Comparison of ENCODE assay signal across 13 mouse cellular contexts in the genomic region with DNA sequence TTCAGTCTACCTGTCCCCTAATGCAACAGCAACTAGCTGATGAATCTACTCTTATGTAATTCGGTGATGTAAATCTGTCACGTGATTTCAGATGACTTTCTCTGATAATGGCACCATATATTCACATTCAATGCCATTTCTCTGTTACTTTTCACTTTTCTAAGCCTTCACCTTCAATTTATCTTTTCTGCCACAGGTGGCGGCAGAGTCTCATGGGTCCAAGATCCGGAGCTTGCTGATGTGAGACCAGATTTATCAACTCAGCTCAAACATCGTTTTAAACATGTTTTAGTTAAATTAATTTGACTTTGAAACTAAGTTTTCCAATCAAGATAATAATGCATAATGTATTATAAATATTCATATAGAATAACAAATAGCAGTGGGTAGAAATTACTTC.
A peak's percentile ranks its signal among the peaks of the same experiment; 100 is the strongest.
DNase-seq lines count a peak whose midpoint lies in the region; ATAC-seq and TF ChIP-seq lines count a peak whose summit lies in the region.
"Had no signal": no experiment of that assay in that cellular context is flagged by ENCODE, and none has a peak within 500 bp of the region (broad histone marks: within the 10 kb centered on the region; RNA-seq: fewer than 3 reads in every experiment).

No protein-coding gene starts in this region.

- peak; percentile 58 for DNase-seq in hindbrain, postnatal 0 days (ENCODE audit: low spot score)
- peak; percentile 7 for DNase-seq in ES-CJ7 (ENCODE audit: low read depth, low spot score)
- DNase-seq in brain, embryonic 14.5 days (ENCODE audit: low read depth) = peak; percentile 68
- peak; percentile 5 for DNase-seq in right cerebral cortex, adult 18-20 months
- DNase-seq in heart, adult 11 months = no peak
- DNase-seq in lung, adult 18-20 months = no peak
- DNase-seq: adrenal gland, postnatal 36 days; spleen, adult 18-20 months had no signal

- no peak overlapping the region for H3K4me2 ChIP-seq in hindbrain, postnatal 0 days (ENCODE audit: low read depth, low read length)
- no peak overlapping the region for H3K4me2 ChIP-seq in hindbrain, embryonic 13.5 days
- H3K4me2 ChIP-seq: embryonic facial prominence, embryonic 15.5 days; heart, embryonic 15.5 days; liver, embryonic 15.5 days; neural tube, embryonic 13.5 days had no signal

- TF ChIP-seq CTCF in hindbrain, postnatal 0 days (IDR thresholded peaks at IDR 0.05; ENCODE audit: low read depth) = peak; percentile 63
- TF ChIP-seq CTCF in brain, embryonic 14.5 days (IDR thresholded peaks at IDR 0.05; ENCODE audit: borderline replicate concordance, extremely low read depth, insufficient read depth, insufficient read length) = peak; percentile 45; the same call in 1 of the 2 replicates

- no peak overlapping the region for H3K9ac ChIP-seq in hindbrain, postnatal 0 days (replicated peaks; ENCODE audit: low read length)
- no peak overlapping the region for H3K9ac ChIP-seq in hindbrain, embryonic 13.5 days
- H3K9ac ChIP-seq: embryonic facial prominence, embryonic 15.5 days; heart, embryonic 15.5 days; liver, embryonic 15.5 days; neural tube, embryonic 13.5 days had no signal

- H3K27me3 ChIP-seq in hindbrain, postnatal 0 days (ENCODE audit: insufficient read depth, low read length) = no peaks in the 10 kb centered on the region
- H3K27me3 ChIP-seq in hindbrain, embryonic 13.5 days = no peaks in the 10 kb centered on the region
- H3K27me3 ChIP-seq: embryonic facial prominence, embryonic 15.5 days; heart, embryonic 15.5 days; liver, embryonic 15.5 days; neural tube, embryonic 13.5 days had no signal

- no peaks in the 10 kb centered on the region for H3K36me3 ChIP-seq in hindbrain, postnatal 0 days (ENCODE audit: insufficient read depth, low read length)
- no peaks in the 10 kb centered on the region for H3K36me3 ChIP-seq in hindbrain, embryonic 13.5 days
- H3K36me3 ChIP-seq: embryonic facial prominence, embryonic 15.5 days; heart, embryonic 15.5 days; liver, embryonic 15.5 days; neural tube, embryonic 13.5 days had no signal

- H3K9me3 ChIP-seq in hindbrain, postnatal 0 days (ENCODE audit: low read length) = no peaks in the 10 kb centered on the region
- H3K9me3 ChIP-seq in hindbrain, embryonic 13.5 days = no peaks in the 10 kb centered on the region
- H3K9me3 ChIP-seq: embryonic facial prominence, embryonic 15.5 days; heart, embryonic 15.5 days; liver, embryonic 15.5 days; neural tube, embryonic 13.5 days had no signal

- H3K4me3 ChIP-seq in hindbrain, postnatal 0 days (ENCODE audit: low read length) = no peak overlapping the region
- H3K4me3 ChIP-seq in hindbrain, embryonic 13.5 days = no peak overlapping the region
- H3K4me3 ChIP-seq: embryonic facial prominence, embryonic 15.5 days; heart, embryonic 15.5 days; liver, embryonic 15.5 days; neural tube, embryonic 13.5 days had no signal

- no peak for TF ChIP-seq POLR2A in brain, embryonic 14.5 days (IDR thresholded peaks at IDR 0.05; ENCODE audit: borderline replicate concordance, extremely low read depth, insufficient read depth, insufficient read length, poor library complexity, severe bottlenecking)

- no peak overlapping the region for H3K27ac ChIP-seq in hindbrain, postnatal 0 days
- H3K27ac ChIP-seq in hindbrain, embryonic 13.5 days = no peak overlapping the region
- H3K27ac ChIP-seq: embryonic facial prominence, embryonic 15.5 days; heart, embryonic 15.5 days; liver, embryonic 15.5 days; neural tube, embryonic 13.5 days had no signal

- H3K4me1 ChIP-seq in hindbrain, postnatal 0 days (ENCODE audit: insufficient read depth, low read length) = no peaks in the 10 kb centered on the region
- H3K4me1 ChIP-seq in hindbrain, embryonic 13.5 days (replicated peaks) = no peaks in the 10 kb centered on the region
- H3K4me1 ChIP-seq: embryonic facial prominence, embryonic 15.5 days; heart, embryonic 15.5 days; liver, embryonic 15.5 days; neural tube, embryonic 13.5 days had no signal

- WGBS in hindbrain, postnatal 0 days = 47% methylated on average over 5 of the region's 5 CpGs
- 62% methylated on average over 5 of the region's 5 CpGs for WGBS in hindbrain, embryonic 13.5 days

- ATAC-seq in hindbrain, postnatal 0 days = no peak
- no peak for ATAC-seq in hindbrain, embryonic 13.5 days (ENCODE audit: low FRiP score)

Comparison
In these comparisons a context has a peak if more than half of its experiments do, and no peak if none do; other contexts are left out.
1. DNase-seq: peak in hindbrain, postnatal 0 days (single experiment), ES-CJ7 (single experiment), brain, embryonic 14.5 days (single experiment) and right cerebral cortex, adult 18-20 months (single experiment); none in heart, adult 11 months (single experiment) and lung, adult 18-20 months (0 of 2).